Mouse (Mus musculus) lung, embryonic 16.5 days (tissue): ENCODE measurements at regions not wholly inside any gene's neighbourhood (a gene's known extent, or its start where the extent isn't known, plus 50 kb on each side); places are given as distances from the start of the nearest gene placed in this dataset.

ENCODE experiments used
- ATAC-seq: fragments of 200-750 bp; cut with Nextera tagmentation; 2 replicates; pipeline ENCODE4 v1.8.0; 2017; ENCODE audit warnings: low read depth, mild to moderate bottlenecking, moderate library complexity
- H3K27ac ChIP-seq: fragments of 300-500 bp; sonication (generic); 2 replicates; pipeline ENCODE4 v1.5.1; 2014; ENCODE audit warnings: mild to moderate bottlenecking, control low read depth, low read length
- H3K27me3 ChIP-seq: fragments of 300-500 bp; sonication (generic); 2 replicates; pipeline ENCODE4 v1.6.1; 2014; ENCODE audit warnings: low read depth, low read length, mixed read lengths; ENCODE audit not compliant: control insufficient read depth, insufficient read depth
- H3K36me3 ChIP-seq: fragments of 300-500 bp; sonication (generic); 2 replicates; pipeline ENCODE4 v1.6.1; 2014; ENCODE audit warnings: low read length; ENCODE audit not compliant: control insufficient read depth, insufficient read depth
- H3K4me1 ChIP-seq: fragments of 300-500 bp; sonication (generic); replicated peaks from 2 replicates; pipeline ENCODE4 v1.6.1; 2014; ENCODE audit warnings: low read length, mixed read lengths; ENCODE audit not compliant: control insufficient read depth, insufficient read depth
- H3K4me2 ChIP-seq: fragments of 300-500 bp; sonication (generic); 2 replicates; pipeline ENCODE4 v1.6.1; 2014; ENCODE audit warnings: low read depth, low read length, control low read depth
- H3K4me3 ChIP-seq: fragments of 300-500 bp; sonication (generic); 2 replicates; pipeline ENCODE4 v1.5.1; 2014; ENCODE audit warnings: mild to moderate bottlenecking, low read length, control low read depth
- H3K9ac ChIP-seq: fragments of 300-500 bp; sonication (generic); 2 replicates; pipeline ENCODE4 v1.6.1; 2014; ENCODE audit warnings: low read length, control low read depth
- H3K9me3 ChIP-seq: fragments of 300-500 bp; sonication (generic); 2 replicates; pipeline ENCODE4 v1.6.1; 2016; ENCODE audit warnings: low read length; ENCODE audit not compliant: control insufficient read depth
- WGBS: fragments of 180-500 bp; shearing (Covaris S2); extraction: QIAGEN DNeasy Blood & Tissue Kit; methylation state at CpG from one replicate; pipeline ENCODE4 v1.1.7; 2014; 5-methylcytosine and 5-hydroxymethylcytosine counted together

DNA sequence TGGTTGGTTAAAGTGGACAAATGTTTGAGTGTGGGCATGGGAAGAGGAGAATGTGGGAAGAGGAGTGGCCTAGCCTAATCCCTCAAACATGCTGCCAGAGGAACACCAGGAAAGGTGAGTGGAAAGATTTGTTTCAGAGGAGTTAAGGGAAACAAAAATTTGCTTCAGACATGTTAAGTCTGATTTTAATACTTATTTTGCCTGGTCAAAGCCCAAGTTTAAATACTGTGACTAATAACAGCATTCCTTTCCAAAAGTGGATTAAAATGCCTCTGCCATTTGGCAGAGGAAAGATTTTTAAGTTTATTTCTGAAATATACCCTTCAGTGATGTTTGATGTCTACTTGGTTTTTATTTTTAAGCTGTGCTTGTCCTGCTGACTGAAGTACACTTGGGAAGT is 174.6 kb upstream of the Btg1 start:
- Histone ChIP-seq H3K4me2 (no peak overlapping the region), H3K9me3 (no peaks in the 10 kb centered on the region), H3K4me3 (no peak overlapping the region), H3K36me3 (no peaks in the 10 kb centered on the region), H3K27me3 (no peaks in the 10 kb centered on the region), H3K27ac (no peak overlapping the region), H3K9ac (no peak overlapping the region), H3K4me1 (no peaks in the 10 kb centered on the region)
- no peak for ATAC-seq

DNA sequence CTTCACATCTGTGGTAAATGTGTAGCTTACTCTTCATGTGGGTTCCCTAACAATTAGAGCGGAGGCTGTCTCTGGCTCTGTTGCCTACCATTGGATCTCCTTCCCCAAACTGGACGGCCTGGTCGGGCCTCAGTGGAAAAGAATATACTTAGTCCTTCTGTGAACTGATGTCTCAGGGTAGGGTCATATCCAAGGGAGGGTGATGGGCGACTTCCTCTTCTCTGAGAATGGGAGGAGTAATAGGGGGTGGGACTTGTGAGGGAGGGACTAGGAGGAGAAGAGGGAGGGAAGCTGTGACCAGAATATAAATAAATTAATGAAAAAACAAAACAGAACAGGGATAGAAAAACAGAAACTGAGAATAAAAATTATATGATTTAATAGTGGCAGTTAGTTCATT is 166.5 kb upstream of the Btg1 start:
- no peak for ATAC-seq
- Histone ChIP-seq H3K4me3 (no peak overlapping the region), H3K9me3 (no peaks in the 10 kb centered on the region), H3K9ac (no peak overlapping the region), H3K27ac (no peak overlapping the region), H3K36me3 (no peaks in the 10 kb centered on the region), H3K27me3 (no peaks in the 10 kb centered on the region), H3K4me2 (no peak overlapping the region), H3K4me1 (no peaks in the 10 kb centered on the region)
- WGBS = 90% methylated on average over 4 of the region's 4 CpGs

GRCm38 (mm10) chr10:96454857-96455256 is 161.9 kb upstream of the Btg1 start:
- no peak overlapping the region for H3K4me3 ChIP-seq
- ATAC-seq = no peak
- H3K27ac ChIP-seq = no peak overlapping the region
- no peaks in the 10 kb centered on the region for H3K9me3 ChIP-seq
- H3K4me1 ChIP-seq = no peaks in the 10 kb centered on the region
- 84% methylated on average over 6 of the region's 6 CpGs for WGBS
- H3K27me3 ChIP-seq = no peaks in the 10 kb centered on the region
- no peaks in the 10 kb centered on the region for H3K36me3 ChIP-seq
- no peak overlapping the region for H3K9ac ChIP-seq
- H3K4me2 ChIP-seq = no peak overlapping the region

GRCm38 (mm10) chr10:96458551-96458950 is 158.3 kb upstream of the Btg1 start:
- Histone ChIP-seq H3K36me3 (no peaks in the 10 kb centered on the region), H3K4me2 (no peak overlapping the region), H3K9ac (no peak overlapping the region), H3K9me3 (no peaks in the 10 kb centered on the region), H3K27ac (no peak overlapping the region), H3K4me3 (no peak overlapping the region), H3K4me1 (no peaks in the 10 kb centered on the region), H3K27me3 (no peaks in the 10 kb centered on the region)
- 83% methylated on average over 4 of the region's 4 CpGs for WGBS
- no peak for ATAC-seq

- ATAC-seq = no peak
- Histone ChIP-seq H3K4me3 (no peak overlapping the region), H3K9me3 (no peaks in the 10 kb centered on the region), H3K36me3 (no peaks in the 10 kb centered on the region), H3K27ac (no peak overlapping the region), H3K4me2 (no peak overlapping the region), H3K4me1 (no peaks in the 10 kb centered on the region), H3K9ac (no peak overlapping the region), H3K27me3 (no peaks in the 10 kb centered on the region)
- 89% methylated on average over 3 of the region's 3 CpGs for WGBS
Observed at GRCm38 (mm10) chr10:96459186-96459585, 157.6 kb upstream of the Btg1 start.

- H3K36me3 ChIP-seq = no peaks in the 10 kb centered on the region
- ATAC-seq = no peak
- no peak overlapping the region for H3K9ac ChIP-seq
- H3K4me2 ChIP-seq = no peak overlapping the region
- no peaks in the 10 kb centered on the region for H3K27me3 ChIP-seq
- no peaks in the 10 kb centered on the region for H3K4me1 ChIP-seq
- no peak overlapping the region for H3K4me3 ChIP-seq
- H3K9me3 ChIP-seq = no peaks in the 10 kb centered on the region
- WGBS = 46% methylated on average over 9 of the region's 9 CpGs
- H3K27ac ChIP-seq = no peak overlapping the region
Observed at GRCm38 (mm10) chr10:96460151-96460550, 156.7 kb upstream of the Btg1 start.

DNA sequence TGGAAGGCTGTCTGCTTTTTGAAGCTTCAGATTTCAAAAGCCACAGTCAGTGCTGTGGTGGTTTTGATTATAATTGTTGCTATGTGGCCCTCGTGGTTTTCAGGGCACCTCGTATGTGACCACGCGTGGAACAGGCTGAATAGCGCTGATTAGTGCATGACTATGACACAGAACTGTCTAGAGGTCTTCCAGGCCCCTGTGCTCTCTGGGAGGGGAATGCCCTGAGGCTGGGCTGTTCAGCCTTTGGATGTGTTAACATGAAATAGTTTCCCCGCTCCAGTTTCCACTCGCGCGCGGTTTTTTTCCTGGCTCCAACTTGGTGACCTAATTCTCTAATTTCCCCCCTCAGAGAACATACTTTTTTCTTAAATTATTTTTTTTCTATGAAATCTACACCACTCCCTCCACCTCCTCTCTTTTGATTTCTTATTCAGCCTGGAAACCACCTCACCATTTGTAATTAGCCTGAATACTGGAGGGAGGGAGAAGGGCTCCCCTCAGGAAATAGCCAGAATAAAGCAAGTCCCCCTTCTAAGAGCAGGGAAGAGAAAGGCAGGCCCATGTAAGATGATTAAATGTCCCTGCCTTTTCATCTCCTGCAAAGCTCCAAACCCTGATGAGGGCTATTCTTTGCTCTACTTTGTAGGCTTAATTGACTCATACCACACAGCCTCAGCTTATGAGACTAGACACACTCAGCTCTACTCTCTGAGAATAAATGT is 156.0 kb upstream of the Btg1 start:
- no peak for ATAC-seq
- no peaks in the 10 kb centered on the region for H3K9me3 ChIP-seq
- H3K4me3 ChIP-seq = no peak overlapping the region
- no peaks in the 10 kb centered on the region for H3K27me3 ChIP-seq
- H3K4me1 ChIP-seq = no peaks in the 10 kb centered on the region
- H3K36me3 ChIP-seq = no peaks in the 10 kb centered on the region
- H3K9ac ChIP-seq = no peak overlapping the region
- no peak overlapping the region for H3K27ac ChIP-seq
- WGBS = 67% methylated on average over 10 of the region's 10 CpGs
- no peak overlapping the region for H3K4me2 ChIP-seq

DNA sequence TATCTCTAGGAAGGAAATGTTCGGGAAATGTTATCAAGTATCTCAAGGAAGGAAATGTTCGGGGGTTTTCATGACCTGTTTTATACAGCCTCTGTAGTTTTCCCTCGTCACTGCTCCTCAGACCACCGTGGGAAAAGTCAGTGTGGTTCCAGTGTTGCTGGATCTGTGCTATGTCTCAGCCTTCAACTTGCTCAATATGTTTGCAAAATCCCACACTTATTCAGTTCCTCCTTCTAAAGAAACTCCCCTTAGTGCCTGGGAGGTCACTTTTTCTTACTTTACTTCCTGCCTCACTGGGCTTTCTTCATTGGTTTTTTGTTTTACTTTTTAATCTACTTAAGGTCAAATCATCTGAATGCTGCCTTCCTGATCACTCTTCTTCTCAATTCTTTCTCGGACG is 150.8 kb upstream of the Btg1 start:
- ATAC-seq = no peak
- H3K4me1 ChIP-seq = no peaks in the 10 kb centered on the region
- H3K4me3 ChIP-seq = no peak overlapping the region
- H3K27me3 ChIP-seq = no peaks in the 10 kb centered on the region
- H3K9me3 ChIP-seq = no peaks in the 10 kb centered on the region
- H3K36me3 ChIP-seq = no peaks in the 10 kb centered on the region
- WGBS = 78% methylated on average over 6 of the region's 6 CpGs
- no peak overlapping the region for H3K9ac ChIP-seq
- no peak overlapping the region for H3K4me2 ChIP-seq
- H3K27ac ChIP-seq = no peak overlapping the region

- no peaks in the 10 kb centered on the region for H3K4me1 ChIP-seq
- no peak overlapping the region for H3K27ac ChIP-seq
- no peaks in the 10 kb centered on the region for H3K36me3 ChIP-seq
- no peaks in the 10 kb centered on the region for H3K9me3 ChIP-seq
- H3K27me3 ChIP-seq = no peaks in the 10 kb centered on the region
- 88% methylated on average over 3 of the region's 3 CpGs for WGBS
- H3K9ac ChIP-seq = no peak overlapping the region
- H3K4me3 ChIP-seq = no peak overlapping the region
- no peak overlapping the region for H3K4me2 ChIP-seq
- no peak for ATAC-seq
Observed at GRCm38 (mm10) chr10:96466845-96467244, 150.0 kb upstream of the Btg1 start.

GRCm38 (mm10) chr10:96467661-96468060 is 149.1 kb upstream of the Btg1 start:
- Histone ChIP-seq H3K36me3 (no peaks in the 10 kb centered on the region), H3K4me1 (no peaks in the 10 kb centered on the region), H3K27me3 (no peaks in the 10 kb centered on the region), H3K27ac (no peak overlapping the region), H3K9me3 (no peaks in the 10 kb centered on the region), H3K4me3 (no peak overlapping the region), H3K9ac (no peak overlapping the region), H3K4me2 (no peak overlapping the region)
- no peak for ATAC-seq
- 65% methylated on average over 4 of the region's 4 CpGs for WGBS
